Mouse (Mus musculus) hindbrain, embryonic 15.5 days (tissue): ENCODE data around the gene Proser2. TPM values are rescaled to one million over a fixed set of nuclear protein-coding genes. Genes with fewer than 3 reads are reported as not detected.
A peak's percentile ranks its signal among the peaks of the same experiment; 100 is the strongest.
"Not testable (repeated sequence)": the region's sequence is repeated elsewhere in the genome, so short reads cannot be mapped to it uniquely, and the experiment has no call there.

Source experiments
- ATAC-seq: fragments of 200-750 bp; cut with Nextera tagmentation; 2 replicates; pipeline ENCODE4 v1.8.0; 2017; ENCODE audit warnings: low read depth, moderate number of reproducible peaks, moderate TSS enrichment; ENCODE audit not compliant: low FRiP score
- H3K27ac ChIP-seq: fragments of 300-500 bp; sonication (generic); replicated peaks from 2 replicates; pipeline ENCODE4 v1.5.1; 2015; ENCODE audit warnings: mild to moderate bottlenecking, inconsistent platforms
- H3K27me3 ChIP-seq: fragments of 300-500 bp; sonication (generic); 2 replicates; pipeline ENCODE4 v1.6.1; 2015; ENCODE audit warnings: control low read depth, inconsistent platforms
- H3K36me3 ChIP-seq: fragments of 300-500 bp; sonication (generic); 2 replicates; pipeline ENCODE4 v1.6.1; 2015; ENCODE audit warnings: control low read depth, inconsistent platforms
- H3K4me1 ChIP-seq: fragments of 300-500 bp; sonication (generic); replicated peaks from 2 replicates; pipeline ENCODE4 v1.6.1; 2015; ENCODE audit warnings: control low read depth, inconsistent platforms
- H3K4me2 ChIP-seq: fragments of 300-500 bp; sonication (generic); 2 replicates; pipeline ENCODE4 v1.6.1; 2015; ENCODE audit warnings: moderate library complexity, mild to moderate bottlenecking, inconsistent platforms
- H3K4me3 ChIP-seq: fragments of 300-500 bp; sonication (generic); 2 replicates; pipeline ENCODE4 v1.5.1; 2015; ENCODE audit warnings: mild to moderate bottlenecking, inconsistent platforms
- H3K9ac ChIP-seq: fragments of 300-500 bp; sonication (generic); 2 replicates; pipeline ENCODE4 v1.6.1; 2015; ENCODE audit warnings: inconsistent platforms
- H3K9me3 ChIP-seq: fragments of 300-500 bp; sonication (generic); 2 replicates; pipeline ENCODE4 v1.6.1; 2016; ENCODE audit warnings: control low read depth, inconsistent platforms
- WGBS: fragments of 180-500 bp; shearing (Covaris S2); methylation state at CpG from one replicate; pipeline ENCODE4 v1.1.7; 2015; 5-methylcytosine and 5-hydroxymethylcytosine counted together
- polyA plus RNA-seq: library from polyadenylated mRNA; unstranded; fragments of >200 nt; fragmentation: Nextera tagmentation; extraction: Ambion mirVana; gene quantifications from 2 replicates; pipeline ENCODE4 v1.2.1, GENCODE M21; 2015

The Proser2 gene
- polyA plus RNA-seq, 1 experiment from 2014 or later: 10.1 TPM

DNA sequence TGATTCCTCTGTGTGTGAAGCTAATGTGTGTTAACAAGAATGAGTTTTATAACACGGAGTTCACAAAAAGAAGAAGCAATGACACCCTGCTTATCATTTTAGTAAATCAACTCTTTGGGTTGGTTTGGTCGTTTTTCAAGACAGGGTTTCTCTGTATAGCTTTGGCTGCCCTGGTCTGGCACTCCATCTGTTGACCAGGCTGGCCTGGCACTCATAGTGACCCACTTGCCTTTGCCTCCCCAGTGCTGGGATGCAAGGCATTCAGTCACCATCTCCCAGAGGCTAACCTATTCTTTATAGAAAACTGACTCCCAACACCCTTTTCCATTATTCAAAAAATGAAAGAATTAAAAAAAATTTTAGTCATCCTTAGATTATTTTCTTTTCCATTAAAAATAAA, 8.9 kb downstream of the Proser2 start:
- no peaks in the 10 kb centered on the region for H3K4me1 ChIP-seq
- H3K9me3 ChIP-seq: no peaks in the 10 kb centered on the region
- H3K4me3 ChIP-seq: no peak overlapping the region
- H3K36me3 ChIP-seq: no peaks in the 10 kb centered on the region
- 73% methylated on average over 2 of the region's 2 CpGs for WGBS
- H3K4me2 ChIP-seq: no peak overlapping the region
- no peaks in the 10 kb centered on the region for H3K27me3 ChIP-seq
- no peak overlapping the region for H3K9ac ChIP-seq
- no peak for ATAC-seq
- H3K27ac ChIP-seq: no peak overlapping the region

GRCm38 (mm10) chr2:6118246-6118645, 11.8 kb downstream of the Proser2 start:
- H3K27me3 ChIP-seq: no peaks in the 10 kb centered on the region
- no peaks in the 10 kb centered on the region for H3K36me3 ChIP-seq
- H3K9ac ChIP-seq: no peak overlapping the region
- H3K27ac ChIP-seq: no peak overlapping the region
- no peak overlapping the region for H3K4me3 ChIP-seq
- no peaks in the 10 kb centered on the region for H3K9me3 ChIP-seq
- 81% methylated on average over 10 of the region's 10 CpGs for WGBS
- no peak for ATAC-seq
- H3K4me1 ChIP-seq: no peaks in the 10 kb centered on the region
- no peak overlapping the region for H3K4me2 ChIP-seq

DNA sequence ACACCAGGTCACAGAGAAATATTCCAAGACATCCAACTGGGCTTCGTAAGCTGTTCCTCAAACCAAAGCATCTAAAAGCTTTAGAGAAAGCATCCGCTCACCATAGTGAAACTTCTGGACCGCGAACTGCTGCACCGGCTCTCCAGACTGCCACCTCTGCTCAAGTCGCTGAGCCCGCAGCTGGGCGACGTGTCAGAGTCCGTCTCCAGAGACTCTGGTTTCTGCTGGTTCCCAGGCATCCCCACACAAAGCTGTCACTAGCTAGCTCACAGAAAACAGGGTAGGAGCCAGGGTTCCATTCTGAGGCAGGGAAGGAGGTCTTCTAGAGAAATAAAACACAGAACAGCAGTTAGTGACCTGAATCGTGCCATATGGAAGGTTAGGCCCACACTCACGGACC, 16.2 kb downstream of the Proser2 start:
- no peaks in the 10 kb centered on the region for H3K27me3 ChIP-seq
- no peaks in the 10 kb centered on the region for H3K9me3 ChIP-seq
- no peak overlapping the region for H3K4me3 ChIP-seq
- 68% methylated on average over 12 of the region's 12 CpGs for WGBS
- H3K4me2 ChIP-seq: no peak overlapping the region
- no peak for ATAC-seq
- no peak overlapping the region for H3K27ac ChIP-seq
- H3K4me1 ChIP-seq: no peaks in the 10 kb centered on the region
- no peak overlapping the region for H3K9ac ChIP-seq
- no peaks in the 10 kb centered on the region for H3K36me3 ChIP-seq

- Histone ChIP-seq H3K27ac (no peak overlapping the region), H3K9me3 (no peaks in the 10 kb centered on the region), H3K4me1 (no peaks in the 10 kb centered on the region), H3K4me3 (no peak overlapping the region), H3K27me3 (no peaks in the 10 kb centered on the region), H3K4me2 (no peak overlapping the region), H3K36me3 (no peaks in the 10 kb centered on the region), H3K9ac (no peak overlapping the region)
- no peak for ATAC-seq
- 80% methylated on average over 4 of the region's 4 CpGs for WGBS
Measured at GRCm38 (mm10) chr2:6112619-6113018, 17.4 kb downstream of the Proser2 start.

DNA sequence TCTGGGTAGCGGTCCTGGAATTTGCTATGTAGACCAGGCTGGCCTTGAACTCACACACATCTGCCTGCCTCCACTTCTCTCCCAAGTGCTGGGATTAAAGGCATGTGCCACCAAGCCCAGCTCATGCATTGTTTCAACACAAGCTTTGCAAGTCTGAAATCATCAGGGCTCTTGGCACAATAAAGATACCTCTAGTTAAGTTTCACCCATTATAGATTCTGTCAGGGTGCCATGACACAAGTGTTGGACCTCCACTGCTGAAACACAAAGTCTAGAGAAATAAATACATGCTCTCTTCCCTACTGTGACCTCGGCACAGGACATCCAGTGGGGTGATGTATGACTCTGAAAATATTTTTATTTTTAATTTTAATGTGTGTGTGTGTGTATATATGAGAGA, 24.6 kb downstream of the Proser2 start:
- Histone ChIP-seq H3K4me1 (peaks cover 4% of the 10 kb centered on the region), H3K9ac (no peak overlapping the region), H3K9me3 (no peaks in the 10 kb centered on the region), H3K4me2 (no peak overlapping the region), H3K4me3 (no peak overlapping the region), H3K27ac (no peak overlapping the region), H3K36me3 (no peaks in the 10 kb centered on the region), H3K27me3 (no peaks in the 10 kb centered on the region)
- no peak for ATAC-seq
- 93% methylated on average over 2 of the region's 2 CpGs for WGBS

GRCm38 (mm10) chr2:6100755-6101154, 29.3 kb downstream of the Proser2 start:
- H3K27ac ChIP-seq: no peak overlapping the region
- peaks cover 7% of the 10 kb centered on the region; the same call in 1 of the 2 replicates for H3K27me3 ChIP-seq
- H3K9me3 ChIP-seq: no peaks in the 10 kb centered on the region
- H3K4me2 ChIP-seq: peak overlapping the region; percentile 96
- H3K4me1 ChIP-seq: peaks cover 13% of the 10 kb centered on the region
- ATAC-seq: peak; percentile 66
- WGBS: 36% methylated on average over 20 of the region's 20 CpGs
- H3K9ac ChIP-seq: peak overlapping the region; percentile 43
- H3K4me3 ChIP-seq: peak overlapping the region; percentile 45
- no peaks in the 10 kb centered on the region for H3K36me3 ChIP-seq

GRCm38 (mm10) chr2:6100027-6100749, 29.8 kb downstream of the Proser2 start:
- peaks cover 13% of the 10 kb centered on the region for H3K4me1 ChIP-seq
- H3K9me3 ChIP-seq: no peaks in the 10 kb centered on the region
- no peak overlapping the region for H3K27ac ChIP-seq
- WGBS: 13% methylated on average over 51 of the region's 51 CpGs
- peak overlapping the region; percentile 96 for H3K4me2 ChIP-seq
- ATAC-seq: peak; percentile 82
- H3K27me3 ChIP-seq: peaks cover 7% of the 10 kb centered on the region; the same call in 1 of the 2 replicates
- no peaks in the 10 kb centered on the region for H3K36me3 ChIP-seq
- peak overlapping the region; percentile 45 for H3K4me3 ChIP-seq
- peak overlapping the region; percentile 43 for H3K9ac ChIP-seq

GRCm38 (mm10) chr2:6099443-6099842, 30.6 kb downstream of the Proser2 start:
- no peaks in the 10 kb centered on the region for H3K9me3 ChIP-seq
- no peaks in the 10 kb centered on the region for H3K36me3 ChIP-seq
- no peak for ATAC-seq
- peaks cover 7% of the 10 kb centered on the region; the same call in 1 of the 2 replicates for H3K27me3 ChIP-seq
- WGBS: 78% methylated on average over 9 of the region's 9 CpGs
- H3K9ac ChIP-seq: no peak overlapping the region
- no peak overlapping the region for H3K4me3 ChIP-seq
- H3K4me1 ChIP-seq: peaks cover 13% of the 10 kb centered on the region
- H3K27ac ChIP-seq: no peak overlapping the region
- 0 out of 2 replicates have a peak overlapping the region, but pooled peaks have one; percentile 96 for H3K4me2 ChIP-seq

GRCm38 (mm10) chr2:6098924-6099323, 31.1 kb downstream of the Proser2 start:
- Histone ChIP-seq H3K9me3 (no peaks in the 10 kb centered on the region), H3K4me3 (no peak overlapping the region), H3K27ac (no peak overlapping the region), H3K4me2 (no peak overlapping the region), H3K4me1 (peaks cover 13% of the 10 kb centered on the region), H3K27me3 (peaks cover 7% of the 10 kb centered on the region; the same call in 1 of the 2 replicates), H3K9ac (no peak overlapping the region), H3K36me3 (no peaks in the 10 kb centered on the region)
- WGBS: 45% methylated on average over 6 of the region's 6 CpGs
- ATAC-seq: no peak

GRCm38 (mm10) chr2:6097113-6097716, 32.8 kb downstream of the Proser2 start:
- ATAC-seq: no peak
- Histone ChIP-seq H3K4me3 (no peak overlapping the region), H3K27me3 (peaks cover 7% of the 10 kb centered on the region; the same call in 1 of the 2 replicates), H3K4me1 (peaks cover 13% of the 10 kb centered on the region), H3K36me3 (no peaks in the 10 kb centered on the region), H3K27ac (no peak overlapping the region), H3K9ac (no peak overlapping the region), H3K4me2 (no peak overlapping the region), H3K9me3 (no peaks in the 10 kb centered on the region)
- 73% methylated on average over 7 of the region's 7 CpGs for WGBS

DNA sequence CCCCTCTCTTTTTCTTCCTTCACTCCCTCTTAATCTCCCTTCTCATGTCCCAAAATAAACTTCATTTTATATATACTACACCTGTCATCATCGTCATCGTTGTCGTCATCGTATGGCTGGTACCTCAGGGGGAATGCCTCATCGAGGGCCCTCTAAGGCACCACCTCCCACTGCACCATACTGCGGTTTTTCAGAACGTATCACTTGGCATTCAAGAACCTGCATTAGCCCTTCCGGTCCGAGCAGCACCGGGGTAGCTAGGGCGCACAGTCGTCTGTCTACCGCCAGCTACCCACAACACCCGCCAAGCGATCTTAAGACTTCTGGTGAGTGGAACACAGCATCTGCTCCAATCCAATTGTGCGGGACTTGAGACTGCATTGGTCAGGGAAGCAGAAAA, 40.1 kb downstream of the Proser2 start:
- 92% methylated on average over 16 of the region's 16 CpGs for WGBS
- not testable (repeated sequence) for H3K4me3 ChIP-seq, H3K36me3 ChIP-seq, H3K4me1 ChIP-seq, ATAC-seq, H3K27ac ChIP-seq, H3K4me2 ChIP-seq, H3K9ac ChIP-seq, H3K27me3 ChIP-seq, H3K9me3 ChIP-seq

DNA sequence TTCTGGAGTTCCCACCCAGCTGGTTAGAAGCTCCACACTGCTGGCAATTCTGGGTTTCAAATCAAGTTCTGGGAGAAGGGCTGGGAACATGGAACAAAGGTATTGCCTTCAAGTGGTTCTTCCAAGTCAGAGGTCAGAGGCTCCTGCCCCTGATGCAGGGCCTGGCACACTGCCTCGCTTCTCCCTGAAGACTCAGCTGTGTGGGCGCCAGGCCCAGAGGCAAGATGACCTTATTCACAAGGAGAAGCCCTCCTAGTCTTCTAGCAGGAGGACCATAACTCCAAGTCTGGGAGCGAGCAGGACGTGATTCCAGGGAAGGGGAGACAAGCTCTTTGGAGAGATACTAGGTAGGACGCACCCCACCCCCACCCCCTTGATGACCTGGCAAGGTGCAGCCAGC, 42.9 kb downstream of the Proser2 start:
- no peaks in the 10 kb centered on the region for H3K9me3 ChIP-seq
- H3K27me3 ChIP-seq: no peaks in the 10 kb centered on the region
- no peak overlapping the region for H3K9ac ChIP-seq
- H3K4me3 ChIP-seq: no peak overlapping the region
- no peak for ATAC-seq
- 90% methylated on average over 5 of the region's 5 CpGs for WGBS
- H3K36me3 ChIP-seq: no peaks in the 10 kb centered on the region
- H3K4me1 ChIP-seq: no peaks in the 10 kb centered on the region
- no peak overlapping the region for H3K27ac ChIP-seq
- H3K4me2 ChIP-seq: no peak overlapping the region
